Mouse (Mus musculus) left cerebral cortex, adult 2 months (tissue): ENCODE data around the gene Schip1. TPM values are rescaled to one million over a fixed set of nuclear protein-coding genes. Genes with fewer than 3 reads are reported as not detected.

Experiments used
- DNase-seq, 2 experiments: peaks; one replicate each; pipeline ENCODE4 v3.0.0; 2021 to 2022; ENCODE audit warnings: low spot score in 2 of 2, mixed read lengths in 1 of 2; ENCODE audit errors: extremely low spot score in 1 of 2
- H3K27ac ChIP-seq: fragments of 200-600 bp; 2 replicates; pipeline ENCODE4 v1.8.1; 2022
- H3K4me3 ChIP-seq: fragments of 200-600 bp; 2 replicates; pipeline ENCODE4 v1.8.1; 2022
- CTCF ChIP-seq: fragments of 200-600 bp; IDR thresholded peaks from 2 replicates; pipeline ENCODE4 v1.8.1; 2022; ENCODE audit warnings: antibody characterized with exemption, mild to moderate bottlenecking, moderate library complexity
- intact Hi-C: fragments of 180-260 bp; cut with DNase I; formaldehyde crosslinking; loops from one replicate; pipeline ENCODE4 v1.15.1; 2025
- total RNA-seq, 2 experiments: library from RNA; stranded (reverse); gene quantifications; 2 replicates each; pipeline ENCODE4 v1.2.3; 2021

Schip1 gene
- total RNA-seq, 2 experiments from 2014 or later = 261 to 282 TPM

DNA sequence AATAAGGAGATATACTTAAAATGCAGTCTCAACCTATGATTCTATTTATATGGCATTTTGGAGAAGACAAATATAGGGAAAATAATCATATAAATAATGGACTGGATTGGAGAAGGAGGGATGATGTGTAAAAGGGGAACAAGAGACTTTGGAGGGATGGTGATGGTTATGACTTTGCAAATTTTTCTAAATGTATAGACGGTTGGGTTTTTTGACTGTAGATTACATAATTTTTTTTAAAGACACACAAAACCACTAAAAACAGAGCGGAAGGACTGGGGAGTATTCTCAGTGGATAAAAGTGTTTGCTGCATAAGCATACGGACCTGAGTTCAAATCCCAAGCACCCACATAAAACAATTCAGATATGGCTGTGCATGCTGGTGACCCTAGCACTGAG, 156.8 kb downstream of the Schip1 start:
- intact Hi-C loops = no loop called here
- TF ChIP-seq CTCF = no peak
- DNase-seq = no peak
- Histone ChIP-seq H3K27ac (no peak overlapping the region), H3K4me3 (no peak overlapping the region)

DNA sequence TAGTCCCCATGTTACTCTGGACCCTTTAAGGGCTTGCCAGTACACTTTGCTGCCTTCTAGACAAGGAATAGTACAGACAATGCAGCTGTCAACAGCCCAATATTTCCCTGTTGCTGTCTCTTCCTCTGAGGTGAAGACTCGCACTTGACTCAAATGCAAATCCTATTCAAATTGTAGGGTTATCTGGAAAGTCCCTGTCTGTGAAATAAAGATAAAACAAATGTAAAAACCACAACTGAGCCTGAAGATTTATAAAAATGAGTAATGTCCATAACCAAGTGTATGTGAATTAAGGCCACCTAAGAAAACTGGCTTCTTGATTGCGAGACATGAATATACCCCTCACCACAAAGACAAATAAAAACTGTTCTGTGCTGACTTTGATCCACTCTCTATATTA, 175.3 kb downstream of the Schip1 start:
- intact Hi-C loops = loop anchor here (10.0 kb wide), 1 partner anchor 225 kb away; no protein-coding TSS in a partner anchor
- Histone ChIP-seq H3K4me3 (no peak overlapping the region), H3K27ac (no peak overlapping the region)
- no peak for DNase-seq
- TF ChIP-seq CTCF = no peak

DNA sequence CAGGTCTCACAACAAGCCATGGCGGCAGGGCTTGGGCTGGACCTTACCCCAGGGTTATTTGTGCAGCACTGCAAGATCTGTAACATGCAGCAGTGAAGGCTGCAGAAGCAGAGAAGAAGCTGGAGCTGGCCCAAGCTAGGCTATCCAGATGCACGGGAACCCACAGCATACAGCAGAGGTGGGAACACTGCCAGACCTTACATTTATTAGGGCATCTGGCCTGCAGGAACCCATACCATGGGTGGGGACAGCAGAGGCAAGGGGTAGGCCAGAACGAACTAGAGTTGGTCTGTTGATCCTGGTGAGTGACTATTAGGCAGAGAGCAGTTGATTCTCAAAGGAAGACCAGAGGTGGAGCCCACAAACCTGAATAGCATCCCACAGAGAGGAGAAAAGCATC, 178.6 kb downstream of the Schip1 start:
- TF ChIP-seq CTCF = no peak
- no peak overlapping the region for H3K4me3 ChIP-seq
- DNase-seq = no peak
- intact Hi-C loops = loop anchor here (10.0 kb wide), 1 partner anchor 222 kb away; no protein-coding TSS in a partner anchor
- H3K27ac ChIP-seq = no peak overlapping the region

GRCm38 (mm10) chr3:68246154-68246553, 181.6 kb downstream of the Schip1 start:
- intact Hi-C loops = loop anchor here (10.0 kb wide), 1 partner anchor 219 kb away; no protein-coding TSS in a partner anchor
- no peak for DNase-seq
- TF ChIP-seq CTCF = no peak
- H3K27ac ChIP-seq = no peak overlapping the region
- no peak overlapping the region for H3K4me3 ChIP-seq

DNA sequence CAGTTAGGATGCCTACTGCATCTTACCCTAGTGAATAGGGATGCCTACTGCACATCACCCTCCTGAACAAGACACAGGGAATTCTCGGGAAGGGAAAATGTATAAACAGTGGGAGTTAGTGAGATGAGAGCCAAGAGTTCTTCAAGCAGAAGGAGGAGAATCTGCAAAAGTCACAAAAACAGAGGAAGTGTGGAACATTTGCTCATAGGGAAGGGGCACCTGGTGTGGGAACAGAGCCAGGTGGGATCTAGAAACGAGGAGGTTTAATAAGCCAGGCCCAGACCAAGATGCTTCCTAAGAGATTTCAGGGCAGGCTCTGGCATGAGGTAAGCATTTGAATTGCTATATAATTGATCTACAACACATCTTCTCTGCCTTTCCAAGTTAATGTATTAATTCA, 186.0 kb downstream of the Schip1 start:
- intact Hi-C loops = loop anchor here (10.0 kb wide), 1 partner anchor 186 kb away; the partner anchor contains the start of gene Schip1
- Histone ChIP-seq H3K27ac (no peak overlapping the region), H3K4me3 (no peak overlapping the region)
- DNase-seq = no peak
- no peak for TF ChIP-seq CTCF

DNA sequence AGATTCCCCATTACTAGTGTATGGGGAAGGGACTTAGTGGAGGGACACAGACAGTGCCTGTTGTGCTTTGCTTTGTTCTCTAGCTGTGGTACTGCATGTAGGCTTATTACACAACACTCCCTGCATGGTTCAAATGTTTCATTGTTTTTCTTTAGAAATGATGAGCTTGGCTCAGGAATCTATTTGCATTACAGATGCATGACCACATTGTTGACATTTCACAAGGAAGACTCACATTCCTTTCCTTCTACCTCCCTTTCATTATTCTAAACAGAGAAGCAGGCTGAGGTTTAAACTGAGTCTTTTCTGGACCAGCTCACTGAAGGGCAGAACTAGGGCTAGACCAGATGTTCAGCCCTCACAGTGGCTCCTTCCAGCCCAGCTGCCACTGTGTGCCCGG, 187.7 kb downstream of the Schip1 start:
- DNase-seq = no peak
- intact Hi-C loops = loop anchor here (10.0 kb wide), 1 partner anchor 188 kb away; the partner anchor contains the start of gene Schip1
- Histone ChIP-seq H3K4me3 (no peak overlapping the region), H3K27ac (peak overlapping the region; percentile 0; the same call in 1 of the 2 replicates)
- TF ChIP-seq CTCF = no peak

DNA sequence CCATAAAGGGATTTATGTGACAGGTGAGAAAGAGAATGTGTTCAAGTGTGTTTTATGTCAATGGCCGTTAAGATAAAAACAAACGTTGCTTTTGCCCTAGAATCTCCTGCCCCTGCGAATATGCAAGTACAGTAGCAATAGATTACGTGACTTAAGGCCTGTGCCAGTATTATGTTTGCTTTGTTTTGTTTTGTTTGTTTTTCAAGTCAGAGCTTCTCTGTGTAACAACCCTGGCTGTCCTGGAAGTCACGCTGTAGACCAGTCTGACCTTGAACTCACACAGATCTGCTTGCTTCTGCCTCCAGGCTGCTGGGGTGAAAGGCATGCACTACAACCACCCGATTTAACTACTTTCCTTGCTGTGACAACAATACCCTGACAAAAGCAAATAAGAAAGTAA, 197.7 kb downstream of the Schip1 start:
- Histone ChIP-seq H3K27ac (no peak overlapping the region), H3K4me3 (no peak overlapping the region)
- intact Hi-C loops = no loop called here
- no peak for DNase-seq
- no peak for TF ChIP-seq CTCF

GRCm38 (mm10) chr3:68267905-68268304, 203.3 kb downstream of the Schip1 start:
- intact Hi-C loops = no loop called here
- DNase-seq = no peak
- no peak for TF ChIP-seq CTCF
- Histone ChIP-seq H3K4me3 (no peak overlapping the region), H3K27ac (no peak overlapping the region)

GRCm38 (mm10) chr3:68269251-68269650, 204.6 kb downstream of the Schip1 start:
- DNase-seq = no peak
- H3K27ac ChIP-seq = no peak overlapping the region
- TF ChIP-seq CTCF = no peak
- intact Hi-C loops = no loop called here
- H3K4me3 ChIP-seq = no peak overlapping the region

- TF ChIP-seq CTCF = no peak
- Histone ChIP-seq H3K4me3 (no peak overlapping the region), H3K27ac (no peak overlapping the region)
- DNase-seq = no peak
- intact Hi-C loops = no loop called here
Measured at GRCm38 (mm10) chr3:68270246-68270645, 205.6 kb downstream of the Schip1 start.

DNA sequence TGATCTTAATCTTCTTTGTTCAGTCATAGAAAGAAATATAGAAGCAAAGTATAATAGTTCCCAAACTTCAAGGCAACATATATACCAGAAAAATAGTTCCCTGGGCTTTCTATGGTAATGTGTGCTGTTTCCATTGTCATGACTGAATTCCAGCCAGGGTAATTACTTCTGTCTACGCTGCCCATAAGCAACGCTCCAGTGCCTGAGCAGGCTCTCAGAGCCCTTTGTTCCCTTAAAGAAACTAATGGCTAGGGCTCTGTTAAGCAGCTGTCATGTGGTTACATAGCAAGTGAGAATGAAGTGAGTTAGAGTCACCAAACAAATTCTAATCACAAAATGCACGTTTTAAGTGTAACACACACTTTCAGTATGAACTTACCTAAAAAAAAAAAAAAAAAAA, 206.9 kb downstream of the Schip1 start:
- H3K27ac ChIP-seq = no peak overlapping the region
- intact Hi-C loops = no loop called here
- no peak overlapping the region for H3K4me3 ChIP-seq
- DNase-seq = no peak
- no peak for TF ChIP-seq CTCF

- no peak for DNase-seq
- TF ChIP-seq CTCF = no peak
- intact Hi-C loops = no loop called here
- no peak overlapping the region for H3K27ac ChIP-seq
- H3K4me3 ChIP-seq = no peak overlapping the region
Measured at GRCm38 (mm10) chr3:68271881-68272280, 207.3 kb downstream of the Schip1 start.

GRCm38 (mm10) chr3:68282844-68283594, 218.4 kb downstream of the Schip1 start:
- no peak for TF ChIP-seq CTCF
- H3K27ac ChIP-seq = no peak overlapping the region
- no peak for DNase-seq
- peak overlapping the region; percentile 19; the same call in 1 of the 2 replicates for H3K4me3 ChIP-seq
- intact Hi-C loops = no loop called here
